Mouse (Mus musculus): ENCODE results near the gene Aff3. TPM values are rescaled to one million over a fixed set of nuclear protein-coding genes. Genes with fewer than 3 reads are reported as not detected.

Aff3 gene
- polyA plus RNA-seq, 1 experiment from 2014 or later = 6.9 TPM

- no peak overlapping the region for H3K4me3 ChIP-seq
- no peak for DNase-seq (ENCODE audit: low spot score)
- peak overlapping the region; percentile 31 for H3K27ac ChIP-seq
- no peaks in the 10 kb centered on the region for H3K9me3 ChIP-seq
- H3K4me1 ChIP-seq = peaks cover 54% of the 10 kb centered on the region
- no peaks in the 10 kb centered on the region for H3K27me3 ChIP-seq (ENCODE audit: insufficient read depth, poor library complexity, severe bottlenecking)
- 23% methylated on average over 5 of the region's 5 CpGs for WGBS
- no peaks in the 10 kb centered on the region for H3K36me3 ChIP-seq
These were observed 270.3 kb downstream of the Aff3 start for GRCm38 (mm10) chr1:38394493-38394892.

- H3K4me3 ChIP-seq = no peak overlapping the region
- H3K9me3 ChIP-seq = no peaks in the 10 kb centered on the region
- no peaks in the 10 kb centered on the region for H3K27me3 ChIP-seq (ENCODE audit: insufficient read depth, poor library complexity, severe bottlenecking)
- no peak for DNase-seq (ENCODE audit: low spot score)
- WGBS = 45% methylated on average over 6 of the region's 6 CpGs
- H3K27ac ChIP-seq = peak overlapping the region; percentile 36; the same call in 1 of the 2 replicates
- no peaks in the 10 kb centered on the region for H3K36me3 ChIP-seq
- peaks cover 45% of the 10 kb centered on the region for H3K4me1 ChIP-seq
These were observed 271.2 kb downstream of the Aff3 start for GRCm38 (mm10) chr1:38393516-38393915.

- no peaks in the 10 kb centered on the region for H3K36me3 ChIP-seq
- no peak overlapping the region for H3K4me3 ChIP-seq
- H3K9me3 ChIP-seq = no peaks in the 10 kb centered on the region
- DNase-seq (ENCODE audit: low spot score) = no peak
- 45% methylated on average over 2 of the region's 2 CpGs for WGBS
- H3K4me1 ChIP-seq = peaks cover 39% of the 10 kb centered on the region
- no peak overlapping the region for H3K27ac ChIP-seq
- H3K27me3 ChIP-seq (ENCODE audit: insufficient read depth, poor library complexity, severe bottlenecking) = no peaks in the 10 kb centered on the region
These were observed 271.8 kb downstream of the Aff3 start for GRCm38 (mm10) chr1:38392928-38393327.

GRCm38 (mm10) chr1:38390886-38391249 is 273.9 kb downstream of the Aff3 start:
- H3K27ac ChIP-seq = no peak overlapping the region
- H3K4me3 ChIP-seq = no peak overlapping the region
- DNase-seq (ENCODE audit: low spot score) = no peak
- no peaks in the 10 kb centered on the region for H3K9me3 ChIP-seq
- H3K4me1 ChIP-seq = peaks cover 33% of the 10 kb centered on the region
- H3K27me3 ChIP-seq (ENCODE audit: insufficient read depth, poor library complexity, severe bottlenecking) = no peaks in the 10 kb centered on the region
- 74% methylated on average over 7 of the region's 7 CpGs for WGBS
- no peaks in the 10 kb centered on the region for H3K36me3 ChIP-seq

GRCm38 (mm10) chr1:38390235-38390885 is 274.4 kb downstream of the Aff3 start:
- no peaks in the 10 kb centered on the region for H3K9me3 ChIP-seq
- DNase-seq (ENCODE audit: low spot score) = no peak
- H3K27me3 ChIP-seq (ENCODE audit: insufficient read depth, poor library complexity, severe bottlenecking) = no peaks in the 10 kb centered on the region
- no peak overlapping the region for H3K4me3 ChIP-seq
- peaks cover 34% of the 10 kb centered on the region for H3K4me1 ChIP-seq
- WGBS = 89% methylated on average over 17 of the region's 17 CpGs
- H3K36me3 ChIP-seq = no peaks in the 10 kb centered on the region
- no peak overlapping the region for H3K27ac ChIP-seq

- no peak overlapping the region for H3K27ac ChIP-seq
- H3K4me1 ChIP-seq = peaks cover 35% of the 10 kb centered on the region
- no peak for DNase-seq (ENCODE audit: low spot score)
- H3K4me3 ChIP-seq = no peak overlapping the region
- 80% methylated on average over 7 of the region's 7 CpGs for WGBS
- no peaks in the 10 kb centered on the region for H3K36me3 ChIP-seq
- no peaks in the 10 kb centered on the region for H3K27me3 ChIP-seq (ENCODE audit: insufficient read depth, poor library complexity, severe bottlenecking)
- H3K9me3 ChIP-seq = no peaks in the 10 kb centered on the region
These were observed 275.2 kb downstream of the Aff3 start for GRCm38 (mm10) chr1:38389576-38389975.

- no peak overlapping the region for H3K4me3 ChIP-seq
- WGBS = 76% methylated on average over 3 of the region's 3 CpGs
- no peak overlapping the region for H3K27ac ChIP-seq
- no peaks in the 10 kb centered on the region for H3K27me3 ChIP-seq (ENCODE audit: insufficient read depth, poor library complexity, severe bottlenecking)
- H3K9me3 ChIP-seq = no peaks in the 10 kb centered on the region
- DNase-seq (ENCODE audit: low spot score) = no peak
- H3K4me1 ChIP-seq = peaks cover 32% of the 10 kb centered on the region
- H3K36me3 ChIP-seq = no peaks in the 10 kb centered on the region
These were observed 276.3 kb downstream of the Aff3 start for GRCm38 (mm10) chr1:38388466-38388865.

GRCm38 (mm10) chr1:38387438-38387837 is 277.3 kb downstream of the Aff3 start:
- Histone ChIP-seq H3K4me1 (peaks cover 31% of the 10 kb centered on the region), H3K4me3 (no peak overlapping the region), H3K36me3 (no peaks in the 10 kb centered on the region), H3K9me3 (no peaks in the 10 kb centered on the region), H3K27me3 (ENCODE audit: insufficient read depth, poor library complexity, severe bottlenecking) (no peaks in the 10 kb centered on the region), H3K27ac (no peak overlapping the region)
- no peak for DNase-seq (ENCODE audit: low spot score)
- 72% methylated on average over 9 of the region's 9 CpGs for WGBS

- Histone ChIP-seq H3K36me3 (peaks cover 7% of the 10 kb centered on the region; the same call in 1 of the 2 replicates), H3K4me3 (no peak overlapping the region), H3K27me3 (ENCODE audit: insufficient read depth, poor library complexity, severe bottlenecking) (no peaks in the 10 kb centered on the region), H3K27ac (peak overlapping the region; percentile 59), H3K4me1 (peaks cover 24% of the 10 kb centered on the region), H3K9me3 (peaks cover 5% of the 10 kb centered on the region; the same call in 1 of the 2 replicates)
- DNase-seq (ENCODE audit: low spot score) = no peak
- WGBS = 32% methylated on average over 16 of the region's 16 CpGs
These were observed 280.2 kb downstream of the Aff3 start for GRCm38 (mm10) chr1:38384457-38385121.

- Histone ChIP-seq H3K36me3 (peaks cover 7% of the 10 kb centered on the region; the same call in 1 of the 2 replicates), H3K4me3 (no peak overlapping the region), H3K27me3 (ENCODE audit: insufficient read depth, poor library complexity, severe bottlenecking) (no peaks in the 10 kb centered on the region), H3K4me1 (peaks cover 24% of the 10 kb centered on the region), H3K27ac (peak overlapping the region; percentile 59), H3K9me3 (peaks cover 5% of the 10 kb centered on the region; the same call in 1 of the 2 replicates)
- WGBS = 56% methylated on average over 7 of the region's 7 CpGs
- no peak for DNase-seq (ENCODE audit: low spot score)
These were observed 280.7 kb downstream of the Aff3 start for GRCm38 (mm10) chr1:38384010-38384409.

- Histone ChIP-seq H3K27ac (no peak overlapping the region), H3K36me3 (peaks cover 7% of the 10 kb centered on the region; the same call in 1 of the 2 replicates), H3K4me1 (peaks cover 30% of the 10 kb centered on the region), H3K4me3 (no peak overlapping the region), H3K27me3 (ENCODE audit: insufficient read depth, poor library complexity, severe bottlenecking) (no peaks in the 10 kb centered on the region), H3K9me3 (peaks cover 5% of the 10 kb centered on the region; the same call in 1 of the 2 replicates)
- 80% methylated on average over 4 of the region's 4 CpGs for WGBS
- no peak for DNase-seq (ENCODE audit: low spot score)
These were observed 282.1 kb downstream of the Aff3 start for GRCm38 (mm10) chr1:38382683-38383082.

- WGBS = 66% methylated on average over 3 of the region's 3 CpGs
- no peak for DNase-seq (ENCODE audit: low spot score)
- Histone ChIP-seq H3K27ac (no peak overlapping the region), H3K27me3 (ENCODE audit: insufficient read depth, poor library complexity, severe bottlenecking) (no peaks in the 10 kb centered on the region), H3K36me3 (peaks cover 7% of the 10 kb centered on the region; the same call in 1 of the 2 replicates), H3K9me3 (peaks cover 5% of the 10 kb centered on the region; the same call in 1 of the 2 replicates), H3K4me1 (peaks cover 8% of the 10 kb centered on the region; the same call in 1 of the 2 replicates), H3K4me3 (no peak overlapping the region)
These were observed 286.8 kb downstream of the Aff3 start for GRCm38 (mm10) chr1:38377930-38378329.

GRCm38 (mm10) chr1:38369166-38369565 is 295.6 kb downstream of the Aff3 start:
- Histone ChIP-seq H3K27ac (no peak overlapping the region), H3K4me3 (no peak overlapping the region), H3K9me3 (no peaks in the 10 kb centered on the region), H3K4me1 (peaks cover 12% of the 10 kb centered on the region), H3K27me3 (ENCODE audit: insufficient read depth, poor library complexity, severe bottlenecking) (no peaks in the 10 kb centered on the region), H3K36me3 (no peaks in the 10 kb centered on the region)
- WGBS = 80% methylated on average over 8 of the region's 8 CpGs
- no peak for DNase-seq (ENCODE audit: low spot score)

All from heart, embryonic 10.5 days (tissue).